Mouse (Mus musculus) regulatory T cell (primary cell): ENCODE data around the gene Ppp4c.

Experiments used
- in situ Hi-C: fragments of 300-600 bp; cut with MboI, MseI; formaldehyde crosslinking; loops from one replicate; pipeline ENCODE4 v1.15.1; 2025; ENCODE audit warnings: high pct_unique_total_duplicates

Ppp4c gene

GRCm38 (mm10) chr7:126802134-126802889, 10.0 kb upstream of the Ppp4c start:
- in situ Hi-C loops = no loop called here

- in situ Hi-C loops = no loop called here
These were observed 8.7 kb upstream of the Ppp4c start for GRCm38 (mm10) chr7:126801057-126801422.

GRCm38 (mm10) chr7:126800269-126801056, 8.2 kb upstream of the Ppp4c start:
- in situ Hi-C loops = no loop called here

- in situ Hi-C loops = loop anchor here (10.0 kb wide), 1 partner anchor 965 kb away; no protein-coding TSS in a partner anchor
These were observed 7.4 kb upstream of the Ppp4c start for GRCm38 (mm10) chr7:126799468-126800268.

- in situ Hi-C loops = loop anchor here (10.0 kb wide), 1 partner anchor 964 kb away; no protein-coding TSS in a partner anchor
These were observed 6.8 kb upstream of the Ppp4c start for GRCm38 (mm10) chr7:126799050-126799467.

GRCm38 (mm10) chr7:126798127-126799049, 6.1 kb upstream of the Ppp4c start:
- in situ Hi-C loops = loop anchor here (10.0 kb wide), 1 partner anchor 964 kb away; no protein-coding TSS in a partner anchor

GRCm38 (mm10) chr7:126797411-126798126, 5.3 kb upstream of the Ppp4c start, which contains the start of gene Fam57b:
Gene Fam57b (plus strand): TSS chr7:126797668.
- in situ Hi-C loops = loop anchor here (10.0 kb wide), 1 partner anchor 963 kb away; no protein-coding TSS in a partner anchor

GRCm38 (mm10) chr7:126796350-126796932, 4.1 kb upstream of the Ppp4c start:
- in situ Hi-C loops = loop anchor here (10.0 kb wide), 1 partner anchor 962 kb away; no protein-coding TSS in a partner anchor

- in situ Hi-C loops = loop anchor here (10.0 kb wide), 1 partner anchor 961 kb away; no protein-coding TSS in a partner anchor
These were observed 3.4 kb upstream of the Ppp4c start for GRCm38 (mm10) chr7:126795387-126796317.

GRCm38 (mm10) chr7:126794271-126794605, 1.9 kb upstream of the Ppp4c start:
- in situ Hi-C loops = loop anchor here (10.0 kb wide), 1 partner anchor 959 kb away; no protein-coding TSS in a partner anchor

- in situ Hi-C loops = loop anchor here (10.0 kb wide), 1 partner anchor 959 kb away; no protein-coding TSS in a partner anchor
These were observed 1.4 kb upstream of the Ppp4c start for GRCm38 (mm10) chr7:126793456-126794270.

GRCm38 (mm10) chr7:126792721-126793443, 586 bp upstream of the Ppp4c start:
- in situ Hi-C loops = loop anchor here (10.0 kb wide), 1 partner anchor 958 kb away; no protein-coding TSS in a partner anchor

- in situ Hi-C loops = no loop called here
These were observed 3.2 kb downstream of the Ppp4c start for GRCm38 (mm10) chr7:126789141-126789540.

GRCm38 (mm10) chr7:126786142-126786541, 6.2 kb downstream of the Ppp4c start:
- in situ Hi-C loops = no loop called here

GRCm38 (mm10) chr7:126785056-126785455, 7.2 kb downstream of the Ppp4c start:
- in situ Hi-C loops = no loop called here

- in situ Hi-C loops = no loop called here
These were observed 7.8 kb downstream of the Ppp4c start for GRCm38 (mm10) chr7:126784469-126784868.

GRCm38 (mm10) chr7:126782693-126783092, 9.6 kb downstream of the Ppp4c start:
- in situ Hi-C loops = no loop called here
